25 mouse cellular contexts compared by ENCODE assay signal in the genomic region with DNA sequence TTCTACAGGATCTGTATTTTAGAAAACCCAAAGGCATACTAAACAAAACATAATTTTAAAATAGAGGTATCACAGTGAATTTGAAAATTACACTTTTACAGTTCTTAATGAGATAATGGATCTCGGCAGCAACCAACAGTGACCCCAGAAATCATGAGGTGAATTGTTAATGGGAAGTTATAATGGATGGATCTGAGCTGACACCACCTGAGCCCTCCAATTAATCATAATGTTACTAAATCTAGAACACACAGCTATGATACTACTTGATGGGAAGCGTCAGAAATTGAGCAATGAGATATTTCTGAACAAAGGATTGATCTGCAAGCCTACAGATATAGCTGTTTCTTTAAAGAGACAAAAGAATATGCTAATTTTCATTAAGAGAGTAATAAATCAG.
DNase-seq lines count a peak whose midpoint lies in the region; ATAC-seq lines count a peak whose summit lies in the region.
"Had no signal": no experiment of that assay in that cellular context is flagged by ENCODE, and none has a peak within 500 bp of the region (broad histone marks: within the 10 kb centered on the region; RNA-seq: fewer than 3 reads in every experiment).

No protein-coding gene starts in this region.

- H3K4me3 ChIP-seq in forebrain, embryonic 13.5 days, result no peak overlapping the region
- H3K4me3 ChIP-seq in forebrain, embryonic 11.5 days (ENCODE audit: low read depth, low read length), result no peak overlapping the region
- no peak overlapping the region for H3K4me3 ChIP-seq in midbrain, embryonic 11.5 days (ENCODE audit: low read depth, low read length)
- no peak overlapping the region for H3K4me3 ChIP-seq in midbrain, embryonic 10.5 days
- H3K4me3 ChIP-seq: erythroblast, embryonic 14.5 days; heart, embryonic 13.5 days; kidney, embryonic 15.5 days; left cerebral cortex, adult 2 months; limb, embryonic 12.5 days; liver, embryonic 15.5 days had no signal

- ATAC-seq in forebrain, embryonic 13.5 days, result peak; percentile 55; the same call in 1 of the 2 replicates
- no peak for ATAC-seq in forebrain, embryonic 11.5 days (replicated peaks; ENCODE audit: low FRiP score)
- ATAC-seq in midbrain, embryonic 11.5 days (ENCODE audit: low FRiP score), result no peak
- ATAC-seq: Patski had no signal

- no peaks in the 10 kb centered on the region for H3K27me3 ChIP-seq in forebrain, embryonic 13.5 days
- no peaks in the 10 kb centered on the region for H3K27me3 ChIP-seq in forebrain, embryonic 11.5 days (ENCODE audit: control insufficient read depth, insufficient read depth, low read length)
- no peaks in the 10 kb centered on the region for H3K27me3 ChIP-seq in midbrain, embryonic 11.5 days (ENCODE audit: control insufficient read depth, insufficient read depth, low read length)
- H3K27me3 ChIP-seq in midbrain, embryonic 10.5 days (ENCODE audit: low read depth, poor library complexity, severe bottlenecking), result no peaks in the 10 kb centered on the region
- H3K27me3 ChIP-seq: heart, embryonic 13.5 days; kidney, embryonic 15.5 days; limb, embryonic 12.5 days; liver, embryonic 15.5 days; Patski had no signal

- DNase-seq in forebrain, embryonic 11.5 days (ENCODE audit: low spot score), result no peak
- DNase-seq in midbrain, embryonic 11.5 days (ENCODE audit: low spot score, missing footprints), result peak; percentile 78
- no peak for DNase-seq in midbrain, embryonic 10.5 days (ENCODE audit: low spot score)
- DNase-seq in retina, embryonic 14.5 days (ENCODE audit: low spot score), result peak; percentile 4
- DNase-seq in retina, postnatal 1 day, result no peak
- no peak for DNase-seq in right cerebral cortex, postnatal 36 days (ENCODE audit: low spot score in 2 of 2)
- no peak for DNase-seq in spleen, postnatal 36 days (ENCODE audit: low spot score in 2 of 2)
- DNase-seq: adrenal gland, postnatal 10 days; cerebellum, adult 11-12 months; cerebellum, adult 9-11 months; gastrocnemius, postnatal 10 days; heart, postnatal 10 days; kidney, adult 18-20 months; kidney, postnatal 25 days; lung, postnatal 14 days; thymus, postnatal 14 days had no signal

- no peak overlapping the region for H3K9ac ChIP-seq in forebrain, embryonic 13.5 days
- no peak overlapping the region for H3K9ac ChIP-seq in forebrain, embryonic 11.5 days (ENCODE audit: low read length)
- H3K9ac ChIP-seq in midbrain, embryonic 11.5 days (ENCODE audit: low read length), result no peak overlapping the region
- H3K9ac ChIP-seq: heart, embryonic 13.5 days; kidney, embryonic 15.5 days; limb, embryonic 12.5 days; liver, embryonic 15.5 days; lung, embryonic 14.5 days had no signal

- H3K4me1 ChIP-seq in forebrain, embryonic 13.5 days, result no peaks in the 10 kb centered on the region
- H3K4me1 ChIP-seq in forebrain, embryonic 11.5 days (replicated peaks; ENCODE audit: control insufficient read depth, insufficient read depth, low read length), result no peaks in the 10 kb centered on the region
- no peaks in the 10 kb centered on the region for H3K4me1 ChIP-seq in midbrain, embryonic 11.5 days (ENCODE audit: control insufficient read depth, insufficient read depth, low read length)
- H3K4me1 ChIP-seq in midbrain, embryonic 10.5 days, result no peaks in the 10 kb centered on the region
- H3K4me1 ChIP-seq: heart, embryonic 13.5 days; kidney, embryonic 15.5 days; liver, embryonic 15.5 days had no signal

- no peaks in the 10 kb centered on the region for H3K9me3 ChIP-seq in forebrain, embryonic 13.5 days (replicated peaks)
- H3K9me3 ChIP-seq in forebrain, embryonic 11.5 days (ENCODE audit: control insufficient read depth, low read length), result no peaks in the 10 kb centered on the region
- no peaks in the 10 kb centered on the region for H3K9me3 ChIP-seq in midbrain, embryonic 11.5 days (ENCODE audit: control insufficient read depth, low read length)
- no peaks in the 10 kb centered on the region for H3K9me3 ChIP-seq in midbrain, embryonic 10.5 days (replicated peaks)
- H3K9me3 ChIP-seq: heart, embryonic 13.5 days; kidney, embryonic 15.5 days; limb, embryonic 12.5 days; liver, embryonic 15.5 days had no signal

- no peak overlapping the region for H3K4me2 ChIP-seq in forebrain, embryonic 13.5 days
- H3K4me2 ChIP-seq in forebrain, embryonic 11.5 days (ENCODE audit: low read depth, low read length, severe bottlenecking), result no peak overlapping the region
- H3K4me2 ChIP-seq in midbrain, embryonic 11.5 days, result no peak overlapping the region
- H3K4me2 ChIP-seq: heart, embryonic 13.5 days; kidney, embryonic 15.5 days; liver, embryonic 15.5 days; lung, embryonic 14.5 days had no signal

- no peak overlapping the region for H3K27ac ChIP-seq in forebrain, embryonic 13.5 days
- H3K27ac ChIP-seq in forebrain, embryonic 11.5 days (ENCODE audit: low read depth, low read length), result no peak overlapping the region
- no peak overlapping the region for H3K27ac ChIP-seq in midbrain, embryonic 11.5 days (ENCODE audit: low read depth, low read length)
- no peak overlapping the region for H3K27ac ChIP-seq in midbrain, embryonic 10.5 days (replicated peaks)
- H3K27ac ChIP-seq: heart, embryonic 13.5 days; kidney, embryonic 15.5 days; left cerebral cortex, adult 2 months; limb, embryonic 12.5 days; liver, embryonic 15.5 days had no signal

- H3K36me3 ChIP-seq in forebrain, embryonic 13.5 days (ENCODE audit: poor library complexity, severe bottlenecking), result no peaks in the 10 kb centered on the region
- H3K36me3 ChIP-seq in forebrain, embryonic 11.5 days (ENCODE audit: control insufficient read depth, insufficient read depth, low read length), result no peaks in the 10 kb centered on the region
- H3K36me3 ChIP-seq in midbrain, embryonic 11.5 days (ENCODE audit: control insufficient read depth, insufficient read depth, low read length), result no peaks in the 10 kb centered on the region
- H3K36me3 ChIP-seq in midbrain, embryonic 10.5 days, result no peaks in the 10 kb centered on the region
- H3K36me3 ChIP-seq: heart, embryonic 13.5 days; kidney, embryonic 15.5 days; limb, embryonic 12.5 days; liver, embryonic 15.5 days had no signal

- WGBS in forebrain, embryonic 13.5 days, result 56% methylated on average over 2 of the region's 2 CpGs
- 78% methylated on average over 2 of the region's 2 CpGs for WGBS in forebrain, embryonic 11.5 days
- 77% methylated on average over 2 of the region's 2 CpGs for WGBS in midbrain, embryonic 11.5 days
- WGBS in midbrain, embryonic 10.5 days, result 78% methylated on average over 2 of the region's 2 CpGs

Comparison
In these comparisons a context has a peak if more than half of its experiments do, and no peak if none do; other contexts are left out.
1. DNase-seq: peak in midbrain, embryonic 11.5 days (single experiment) and retina, embryonic 14.5 days (single experiment); none in forebrain, embryonic 11.5 days (single experiment), midbrain, embryonic 10.5 days (single experiment), retina, postnatal 1 day (single experiment), right cerebral cortex, postnatal 36 days (0 of 2) and spleen, postnatal 36 days (0 of 2).